Mouse (Mus musculus) splenic B cell, adult 2 months (primary cell): Measurements from ENCODE around the gene Gjd3.

Experiments
- DNase-seq: peaks from one replicate; pipeline ENCODE4 v3.0.0-alpha.2; 2011; ENCODE audit warnings: low read depth, low spot score
- H3K27me3 ChIP-seq: 2 replicates; pipeline ENCODE4 v1.6.1; 2012; ENCODE audit warnings: mild to moderate bottlenecking, low read length, moderate library complexity, mixed read lengths; ENCODE audit not compliant: control insufficient read depth, poor library complexity, insufficient read depth, severe bottlenecking
- H3K36me3 ChIP-seq: 2 replicates; pipeline ENCODE4 v1.6.1; 2012; ENCODE audit warnings: mild to moderate bottlenecking, low read length, moderate library complexity, mixed read lengths; ENCODE audit not compliant: control insufficient read depth, poor library complexity, insufficient read depth, severe bottlenecking

Gjd3 gene

DNA sequence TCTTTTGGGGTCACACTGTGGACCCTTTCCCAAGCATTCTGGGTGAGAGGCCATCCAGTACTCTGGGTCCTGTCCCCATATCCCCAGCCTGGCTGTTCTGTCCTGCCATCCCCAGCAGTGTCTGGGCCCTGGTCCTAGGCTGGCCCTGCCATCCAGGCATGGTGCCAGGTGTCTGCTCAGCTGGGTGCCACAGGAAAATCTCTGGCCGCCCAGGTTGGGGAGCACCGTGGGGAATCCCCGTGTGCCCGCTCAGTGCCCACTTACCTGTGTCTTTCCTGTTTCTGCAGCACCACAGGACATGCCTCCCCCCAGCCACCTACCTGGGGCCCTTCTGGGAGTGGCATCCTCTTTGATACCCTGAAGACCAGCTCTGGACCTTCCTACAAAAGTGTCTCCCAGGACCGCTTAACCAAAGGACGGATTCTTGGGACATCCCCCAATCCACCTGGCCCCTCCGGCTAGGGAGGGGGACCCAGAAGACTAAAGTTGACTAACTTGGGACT, 32.8 kb downstream of the Gjd3 start:
- Histone ChIP-seq H3K36me3 (no peaks in the 10 kb centered on the region; the same call in 1 of the 2 replicates), H3K27me3 (no peaks in the 10 kb centered on the region)
- no peak for DNase-seq

GRCm38 (mm10) chr11:98949242-98949957, 33.4 kb downstream of the Gjd3 start:
- H3K36me3 ChIP-seq = no peaks in the 10 kb centered on the region; the same call in 1 of the 2 replicates
- H3K27me3 ChIP-seq = no peaks in the 10 kb centered on the region
- DNase-seq = no peak

DNA sequence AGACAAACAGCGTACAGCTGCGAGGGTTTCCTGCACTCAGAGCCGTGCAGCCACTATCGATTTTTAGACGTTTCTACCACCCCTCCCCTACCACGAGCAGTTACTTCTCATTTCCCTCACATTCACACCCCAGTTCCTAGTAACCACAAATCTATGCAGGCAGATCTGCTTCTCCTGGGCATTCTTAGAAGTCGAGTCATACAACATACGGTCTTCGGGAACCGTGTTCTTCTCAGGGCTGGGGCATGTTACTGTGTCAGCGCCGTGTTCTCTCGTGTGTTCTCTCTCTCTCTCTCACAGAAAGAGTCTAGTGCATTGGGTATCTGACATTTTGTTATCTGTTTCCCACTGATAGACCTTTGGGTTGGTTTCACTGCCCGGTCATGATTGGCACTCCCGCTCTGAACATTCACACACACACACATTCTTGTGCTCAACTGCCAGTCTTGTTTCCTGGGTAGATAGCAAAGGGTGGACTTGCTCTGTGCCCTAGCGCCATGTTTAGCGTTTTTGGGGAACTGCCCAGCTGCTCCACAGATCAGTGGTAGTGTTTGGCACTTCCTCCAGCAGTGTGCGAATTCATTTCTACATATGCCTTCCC, 34.7 kb downstream of the Gjd3 start:
- no peaks in the 10 kb centered on the region; the same call in 1 of the 2 replicates for H3K36me3 ChIP-seq
- no peaks in the 10 kb centered on the region for H3K27me3 ChIP-seq
- peak; percentile 60 for DNase-seq

- Histone ChIP-seq H3K36me3 (no peaks in the 10 kb centered on the region), H3K27me3 (no peaks in the 10 kb centered on the region)
- no peak for DNase-seq
Measured at GRCm38 (mm10) chr11:98945605-98945977, 37.2 kb downstream of the Gjd3 start.

DNA sequence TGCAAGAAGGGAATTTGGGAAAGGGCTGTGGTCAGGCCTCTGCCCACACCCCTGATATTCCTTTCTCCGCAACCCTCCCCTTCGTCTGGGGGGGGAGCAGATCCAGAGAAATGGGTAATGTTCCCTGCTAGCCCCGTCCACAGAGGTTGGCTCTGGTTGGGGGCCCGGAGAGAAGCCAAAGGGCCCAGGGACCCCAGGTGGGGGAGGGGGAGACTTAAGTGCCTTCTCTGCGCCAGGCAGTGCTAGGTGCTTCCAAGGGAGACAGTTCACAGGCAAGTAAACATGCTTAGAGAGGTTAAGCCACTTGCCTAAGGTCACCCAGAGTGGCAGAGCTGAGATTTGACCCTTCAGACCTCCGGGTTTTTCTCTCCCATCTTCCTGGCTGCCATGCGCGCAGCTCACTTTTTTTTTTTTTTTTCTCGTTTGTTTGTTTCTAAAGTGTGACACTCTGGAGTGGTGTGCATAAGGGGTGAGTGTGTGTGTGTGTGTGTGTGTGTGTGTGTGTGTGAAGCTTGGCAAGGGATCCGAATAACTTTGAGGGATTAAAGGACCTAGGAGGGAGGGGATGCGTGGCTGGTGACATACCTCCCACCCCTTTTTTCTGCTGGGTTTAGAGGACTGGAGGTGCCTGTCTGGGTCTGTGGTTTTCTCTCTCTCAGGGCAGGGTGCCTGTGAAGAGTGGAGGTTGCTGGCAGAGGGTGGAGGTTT, 37.8 kb downstream of the Gjd3 start:
- H3K27me3 ChIP-seq = no peaks in the 10 kb centered on the region
- H3K36me3 ChIP-seq = no peaks in the 10 kb centered on the region
- no peak for DNase-seq

- peak; percentile 76 for DNase-seq
- no peaks in the 10 kb centered on the region for H3K27me3 ChIP-seq
Measured at GRCm38 (mm10) chr11:98943741-98944461, 38.9 kb downstream of the Gjd3 start.

DNA sequence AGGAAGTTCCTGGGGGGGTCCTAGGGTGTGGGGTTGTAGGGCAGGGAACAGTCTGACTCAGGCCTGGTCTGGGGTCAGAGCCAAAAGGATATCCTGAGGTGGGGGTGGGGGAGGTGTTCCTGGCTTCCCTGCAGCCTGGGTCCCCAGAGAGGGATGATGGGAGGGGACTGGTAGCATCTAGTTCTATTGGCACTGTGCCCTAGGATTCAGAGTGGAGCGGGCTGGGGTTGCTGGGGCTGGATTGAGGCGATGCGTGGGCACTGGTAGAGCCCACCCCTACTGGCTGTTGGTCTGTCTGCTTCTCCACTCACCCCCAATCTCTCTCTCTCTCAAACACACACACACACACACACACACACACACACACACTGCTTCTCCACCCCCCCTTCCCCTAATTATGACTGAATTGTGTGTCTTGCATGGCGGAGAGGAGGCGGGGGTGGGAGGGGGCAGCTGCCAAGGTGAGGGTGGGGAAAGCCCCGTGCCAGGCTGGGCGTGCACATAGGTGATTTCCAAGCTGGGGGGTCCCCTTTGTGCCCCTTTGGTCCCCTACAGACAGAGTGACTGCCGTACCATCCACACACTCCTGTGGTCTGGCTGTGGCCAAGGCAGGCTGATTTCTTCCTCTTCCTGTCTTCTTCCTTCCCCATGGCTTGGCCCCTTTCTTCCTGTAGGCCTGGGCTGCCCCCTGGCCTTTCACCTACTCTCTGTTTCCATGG, 39.7 kb downstream of the Gjd3 start:
- peak; percentile 94 for DNase-seq
- no peaks in the 10 kb centered on the region for H3K36me3 ChIP-seq
- H3K27me3 ChIP-seq = no peaks in the 10 kb centered on the region

More at GRCm38 (mm10) chr11:98943741-98944461, 38.9 kb downstream of the Gjd3 start:
- H3K36me3 ChIP-seq = no peaks in the 10 kb centered on the region

- Histone ChIP-seq H3K27me3 (no peaks in the 10 kb centered on the region), H3K36me3 (no peaks in the 10 kb centered on the region)
- DNase-seq = no peak
Measured at GRCm38 (mm10) chr11:98942555-98942922, 40.3 kb downstream of the Gjd3 start.

DNA sequence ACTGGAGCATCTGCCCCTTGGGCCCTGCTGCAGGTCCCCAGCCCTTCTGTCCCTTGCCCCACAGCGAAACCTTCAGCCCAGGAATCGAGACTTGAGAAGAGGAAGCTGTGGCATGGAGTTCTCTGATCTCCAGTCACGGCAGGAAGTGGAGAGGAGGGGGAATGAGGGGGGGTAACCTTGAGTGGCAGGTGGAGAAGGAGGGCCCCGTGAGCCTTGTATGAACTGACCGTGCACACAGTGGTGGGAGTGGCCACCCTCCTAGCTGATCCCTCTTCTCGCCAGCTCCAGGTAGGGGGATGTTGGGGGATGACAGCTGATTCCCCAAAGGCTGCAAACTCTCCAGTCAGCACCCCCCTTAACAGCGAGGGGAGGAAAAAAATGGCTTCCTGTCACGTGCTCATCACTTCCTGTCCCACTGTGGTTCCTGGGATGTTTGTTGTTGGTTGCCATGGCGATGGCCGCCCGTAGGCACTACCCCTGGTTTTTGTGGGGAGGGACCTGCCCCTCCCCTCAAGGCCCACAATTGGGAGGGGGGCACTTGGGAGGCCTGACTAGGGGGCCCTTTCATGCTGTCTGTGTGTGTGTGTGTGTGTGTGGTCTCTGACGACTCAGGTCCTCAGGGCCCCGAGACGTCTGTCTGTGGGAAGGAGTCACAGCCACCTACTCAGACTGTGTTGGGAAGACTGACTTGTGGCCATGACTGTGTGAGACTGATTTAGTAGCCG, 40.8 kb downstream of the Gjd3 start:
- no peaks in the 10 kb centered on the region for H3K36me3 ChIP-seq
- DNase-seq = peak; percentile 99
- no peaks in the 10 kb centered on the region for H3K27me3 ChIP-seq

- H3K36me3 ChIP-seq = no peaks in the 10 kb centered on the region
- no peak for DNase-seq
- no peaks in the 10 kb centered on the region for H3K27me3 ChIP-seq
Measured at GRCm38 (mm10) chr11:98941341-98941825, 41.4 kb downstream of the Gjd3 start.

GRCm38 (mm10) chr11:98940776-98941175, 42.0 kb downstream of the Gjd3 start:
- H3K27me3 ChIP-seq = no peaks in the 10 kb centered on the region

GRCm38 (mm10) chr11:98939953-98940641, 42.7 kb downstream of the Gjd3 start:
- DNase-seq = no peak
- Histone ChIP-seq H3K27me3 (no peaks in the 10 kb centered on the region), H3K36me3 (no peaks in the 10 kb centered on the region)

More at GRCm38 (mm10) chr11:98940776-98941175, 42.0 kb downstream of the Gjd3 start:
- H3K36me3 ChIP-seq = no peaks in the 10 kb centered on the region
- no peak for DNase-seq
